Mouse (Mus musculus) cerebellum, adult 11-12 months (tissue): ENCODE measurements around the gene Itga4.

Experiments
- DNase-seq: peaks from one replicate; pipeline ENCODE4 v3.0.0; 2022

Gene Itga4

DNA sequence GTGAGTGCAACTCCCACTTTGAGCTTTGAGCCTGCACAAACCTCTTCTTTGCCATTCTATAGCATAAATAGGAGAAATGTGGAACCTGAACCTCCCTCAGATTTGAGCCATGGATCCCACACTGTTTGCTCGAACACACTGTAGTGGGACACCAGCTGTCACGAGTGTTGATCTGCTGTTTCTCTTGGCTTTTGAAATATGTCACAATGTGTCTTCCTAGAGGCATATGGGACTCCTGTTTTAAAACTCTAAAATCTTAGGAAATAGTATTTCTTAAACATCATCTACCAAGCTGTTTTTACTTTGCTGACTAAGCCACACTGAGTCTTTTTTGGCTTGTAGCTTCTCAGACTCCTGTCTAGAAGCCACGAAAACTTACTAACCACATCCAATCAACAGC lies 102.6 kb downstream of the Itga4 start:
- no peak for DNase-seq

DNA sequence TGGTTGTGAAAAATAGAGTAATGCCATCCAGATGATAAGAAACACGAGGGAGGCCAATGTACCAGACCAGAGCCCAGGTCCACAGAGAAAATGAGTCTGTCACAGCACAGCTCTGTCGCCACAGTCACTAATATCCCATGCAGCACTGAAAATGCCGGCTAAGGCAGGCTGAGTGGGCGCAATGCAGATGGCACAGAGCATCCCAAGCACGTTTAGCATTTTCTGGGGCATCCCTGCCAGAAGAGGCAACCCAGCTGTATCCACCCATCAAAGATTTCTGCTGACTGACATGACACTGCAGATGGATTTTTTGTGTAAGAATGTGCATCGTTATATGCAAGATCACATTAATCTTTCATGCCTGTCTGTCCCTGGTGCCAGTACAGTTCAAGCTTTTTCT lies 106.8 kb downstream of the Itga4 start:
- DNase-seq: no peak

DNA sequence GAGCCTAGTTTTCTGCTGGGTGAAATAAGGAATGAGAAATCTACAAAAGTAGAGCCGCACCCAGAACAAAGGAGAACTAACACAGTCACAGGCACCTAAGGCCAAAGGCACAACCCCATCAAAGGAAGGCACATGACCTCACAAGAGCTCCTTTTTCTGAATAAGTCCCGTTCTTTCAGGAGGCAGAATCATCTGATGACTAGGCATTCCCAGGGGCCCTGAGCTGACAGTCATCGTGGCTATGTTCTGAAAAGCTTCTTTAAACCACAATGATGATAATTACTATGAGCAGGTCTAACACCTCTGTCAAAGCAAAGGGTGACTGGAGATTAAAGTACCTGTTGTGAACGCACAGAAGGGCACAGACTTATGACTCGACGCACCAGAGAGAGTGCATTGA lies 108.7 kb downstream of the Itga4 start:
- no peak for DNase-seq

DNA sequence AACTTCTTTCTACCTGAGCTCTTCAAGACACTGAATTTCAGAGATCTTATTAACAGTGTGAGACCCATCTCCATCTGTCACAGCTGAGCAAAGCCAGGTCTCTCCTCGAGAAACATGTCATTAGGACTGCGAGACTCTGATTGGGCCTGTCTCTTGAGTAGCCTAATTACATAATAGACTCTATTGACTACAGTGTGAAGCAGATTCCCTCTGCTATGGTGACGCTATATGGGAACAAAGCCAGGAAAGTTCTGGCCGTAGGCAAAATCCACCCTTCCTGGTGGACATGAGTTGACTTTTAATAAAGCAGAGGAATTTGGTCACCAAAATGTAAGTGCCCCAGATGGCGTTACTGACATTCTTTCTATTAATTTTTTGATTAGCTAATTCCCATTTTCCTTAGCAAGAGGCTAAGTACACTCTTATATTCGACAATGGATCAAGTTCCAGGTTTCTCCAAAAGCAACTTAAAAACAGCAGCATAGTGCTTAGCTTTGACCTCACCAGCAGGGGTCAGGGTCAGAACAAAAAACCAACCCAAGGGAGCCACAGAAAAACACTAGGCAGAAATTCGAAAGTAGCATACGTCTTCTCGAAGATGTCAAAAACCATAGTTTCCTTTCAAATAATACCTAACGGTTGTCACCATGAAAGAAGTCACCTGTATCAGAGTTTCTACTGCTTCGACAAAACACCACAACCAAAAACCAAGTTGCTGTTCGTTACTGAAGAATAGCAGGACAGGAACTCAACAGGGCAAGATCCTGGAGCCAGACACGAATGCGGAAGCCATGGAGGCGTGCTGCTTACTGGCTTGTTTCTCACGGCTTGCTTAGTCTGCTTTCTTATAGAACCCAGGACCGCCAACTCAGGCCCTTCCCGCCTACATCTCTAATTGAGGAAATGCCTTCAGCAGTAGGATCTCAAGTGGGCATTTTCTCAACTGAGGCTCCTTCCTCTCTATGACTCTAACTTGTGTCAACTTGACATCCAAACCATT lies 112.5 kb downstream of the Itga4 start:
- DNase-seq: no peak

DNA sequence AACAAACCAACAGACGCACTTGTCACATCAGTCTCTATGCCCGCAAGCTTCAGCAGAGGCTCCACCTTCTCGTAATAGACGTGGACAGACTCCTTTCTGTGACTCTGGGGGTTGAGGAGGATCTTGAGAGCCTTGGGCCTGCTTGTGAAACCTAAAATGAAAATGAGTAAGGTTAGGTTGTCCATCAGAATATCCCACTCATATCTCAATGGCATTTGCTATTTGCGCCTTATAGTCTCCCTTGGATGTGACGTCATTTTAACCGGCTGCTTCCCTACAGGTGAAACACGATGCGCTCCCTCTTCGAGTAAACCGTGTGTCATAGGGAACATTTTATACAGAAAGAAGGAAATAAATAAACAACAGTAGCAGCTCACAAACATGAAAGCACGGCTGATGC lies 113.4 kb downstream of the Itga4 start:
- DNase-seq: no peak

DNA sequence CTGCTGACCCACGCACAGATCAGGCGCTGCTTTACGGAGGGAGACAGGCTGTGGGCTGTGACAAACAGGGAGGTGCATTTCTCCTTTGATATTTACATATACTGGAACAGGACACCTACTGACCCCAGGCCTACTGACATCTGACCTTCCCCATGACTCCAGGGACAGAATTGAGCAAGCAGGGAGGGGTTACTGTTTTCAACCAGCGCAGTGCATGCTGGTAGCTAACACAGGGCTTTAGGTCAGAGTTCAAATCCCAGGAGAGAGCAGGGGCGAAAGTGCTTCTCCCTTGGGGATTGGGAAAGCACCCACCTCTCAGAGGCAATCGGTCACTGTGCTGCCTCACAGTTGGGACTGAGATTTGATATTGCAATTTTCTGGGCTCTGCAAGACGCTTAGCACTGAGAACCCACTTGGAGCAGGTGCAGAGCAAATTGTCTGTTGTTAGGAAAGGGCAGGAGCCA lies 113.9 kb downstream of the Itga4 start:
- DNase-seq: no peak

DNA sequence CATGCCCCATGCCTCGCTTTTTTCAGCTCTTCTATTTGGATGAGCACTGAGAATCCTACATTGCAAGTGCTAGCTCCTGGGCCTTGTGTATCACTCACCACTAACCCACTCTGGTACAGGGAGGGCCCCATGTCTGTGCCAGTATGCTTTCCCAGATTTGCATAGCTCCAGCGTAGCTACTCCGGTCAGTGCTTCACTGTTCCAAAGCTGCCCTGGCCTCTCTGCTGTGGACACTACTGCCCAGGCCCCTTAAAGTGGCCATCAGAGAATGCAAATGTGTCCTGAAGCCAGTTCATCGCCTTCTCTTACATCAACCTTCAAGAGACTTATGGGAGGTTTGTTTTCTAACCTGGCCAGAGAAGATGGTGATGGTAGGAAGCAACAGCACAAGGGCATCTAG lies 114.7 kb downstream of the Itga4 start:
- no peak for DNase-seq

DNA sequence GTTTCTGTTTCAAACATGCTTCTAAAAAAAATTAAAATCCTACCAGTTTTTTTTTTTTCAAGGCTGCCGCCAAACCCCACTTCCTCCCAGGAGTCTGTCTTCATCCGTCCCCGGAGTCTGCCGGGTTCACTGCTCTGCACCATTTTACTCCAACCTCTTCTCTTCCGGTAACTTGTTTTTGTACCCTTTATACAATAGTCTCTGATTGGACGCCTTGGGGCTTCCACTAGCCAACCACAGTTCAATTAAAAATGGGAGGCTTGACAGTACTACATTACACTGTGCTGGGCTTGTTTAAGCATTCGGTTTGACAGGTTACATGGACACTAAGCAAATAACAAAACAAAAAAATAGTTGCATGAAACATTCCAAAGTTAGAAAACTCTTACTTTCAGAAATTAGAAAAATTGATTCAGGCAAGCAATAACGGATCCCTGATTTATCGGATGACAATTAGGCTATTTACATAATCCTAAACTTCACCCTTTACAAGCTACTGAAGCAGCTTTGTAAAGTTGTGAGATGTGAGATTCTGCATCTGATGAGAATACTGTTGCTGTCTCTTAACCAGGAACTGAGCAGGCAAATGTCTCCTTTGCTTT lies 115.6 kb downstream of the Itga4 start:
- no peak for DNase-seq

DNA sequence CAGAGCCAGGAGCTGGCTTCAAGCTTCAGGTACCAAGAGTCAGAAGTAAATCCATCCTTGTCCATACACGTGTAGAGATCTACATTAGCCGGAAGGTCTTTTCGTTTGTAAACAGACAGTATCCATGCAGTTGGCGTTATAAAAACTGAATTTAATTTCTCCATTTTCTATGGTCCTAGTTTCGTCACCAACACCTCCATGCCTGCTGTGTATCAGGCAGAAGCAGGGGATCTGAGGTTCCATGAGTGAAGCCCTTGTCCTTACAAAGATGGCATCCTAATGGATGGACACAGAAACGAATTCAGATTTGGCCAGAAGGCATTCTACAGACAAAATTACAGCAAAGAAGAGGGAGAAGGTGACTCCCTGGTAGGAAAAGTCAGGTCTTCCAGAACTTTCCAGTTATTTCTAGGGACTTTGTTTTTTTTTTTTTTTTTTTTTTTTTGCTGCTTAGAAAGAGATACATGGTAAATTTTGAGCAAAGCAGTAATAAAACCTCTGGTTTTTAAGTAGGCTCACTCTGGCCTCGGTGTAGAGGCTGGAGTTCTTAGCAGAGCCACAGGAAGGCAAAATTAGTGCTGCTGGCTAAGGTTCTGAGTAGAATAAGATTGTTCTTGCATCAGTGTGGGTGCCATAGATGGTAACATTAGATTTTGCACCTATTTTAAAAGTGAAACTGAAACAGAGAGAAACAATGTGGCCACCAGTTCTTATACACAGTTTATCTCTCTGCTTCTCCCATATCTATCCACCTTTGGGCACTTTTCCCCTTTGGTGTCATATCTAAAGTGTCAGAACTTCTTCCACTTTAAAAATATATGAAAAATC lies 116.3 kb downstream of the Itga4 start:
- no peak for DNase-seq

DNA sequence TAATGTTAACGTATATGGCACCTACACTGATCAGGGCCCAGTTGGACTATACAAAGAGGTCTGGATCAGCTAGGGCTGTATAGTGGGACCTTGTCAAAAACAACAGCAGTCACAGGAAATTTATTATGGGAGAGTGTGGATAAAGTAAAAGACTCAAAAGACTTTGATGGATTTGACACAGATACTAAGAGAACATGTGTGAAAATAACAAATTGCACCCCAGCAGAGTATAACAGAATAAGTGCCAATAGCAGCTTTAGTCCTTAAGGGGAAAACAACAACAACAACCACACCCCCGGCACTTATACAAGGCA lies 116.9 kb downstream of the Itga4 start:
- no peak for DNase-seq

DNA sequence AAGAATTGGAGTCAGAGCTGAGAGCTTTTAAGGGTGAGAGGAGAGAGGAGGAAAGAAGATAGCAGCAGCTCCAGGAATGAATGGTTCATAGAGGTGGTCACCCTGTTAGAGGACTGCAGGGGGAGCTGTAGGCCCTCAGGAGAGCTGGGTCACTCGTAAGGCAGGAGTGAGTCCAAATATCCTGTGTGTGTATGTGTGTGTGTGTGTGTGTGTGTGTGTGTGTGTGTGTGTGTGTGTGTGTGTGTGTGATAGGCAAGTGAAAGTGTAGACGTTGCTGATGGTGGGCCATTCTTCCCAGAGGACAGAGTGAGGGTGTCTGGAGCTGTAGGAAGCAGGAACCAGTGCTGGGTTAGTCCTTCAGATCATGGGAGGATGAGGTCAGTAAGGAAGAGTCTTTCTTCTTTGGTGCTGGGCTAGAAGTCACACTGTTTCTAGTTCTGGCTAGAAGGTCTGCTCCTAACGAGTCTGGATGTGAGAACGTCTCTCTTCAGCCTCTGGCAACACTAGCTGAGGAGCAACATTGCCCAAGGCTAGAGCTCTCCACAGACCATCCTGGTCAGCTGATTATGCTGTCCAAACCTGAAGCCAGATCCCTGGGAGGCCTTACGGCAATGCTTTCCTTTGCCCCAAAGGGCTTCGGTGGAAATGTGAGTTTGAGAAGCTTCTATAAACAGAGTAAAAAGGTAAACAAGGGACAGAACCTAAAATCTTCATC lies 117.4 kb downstream of the Itga4 start:
- peak; percentile 80 for DNase-seq

DNA sequence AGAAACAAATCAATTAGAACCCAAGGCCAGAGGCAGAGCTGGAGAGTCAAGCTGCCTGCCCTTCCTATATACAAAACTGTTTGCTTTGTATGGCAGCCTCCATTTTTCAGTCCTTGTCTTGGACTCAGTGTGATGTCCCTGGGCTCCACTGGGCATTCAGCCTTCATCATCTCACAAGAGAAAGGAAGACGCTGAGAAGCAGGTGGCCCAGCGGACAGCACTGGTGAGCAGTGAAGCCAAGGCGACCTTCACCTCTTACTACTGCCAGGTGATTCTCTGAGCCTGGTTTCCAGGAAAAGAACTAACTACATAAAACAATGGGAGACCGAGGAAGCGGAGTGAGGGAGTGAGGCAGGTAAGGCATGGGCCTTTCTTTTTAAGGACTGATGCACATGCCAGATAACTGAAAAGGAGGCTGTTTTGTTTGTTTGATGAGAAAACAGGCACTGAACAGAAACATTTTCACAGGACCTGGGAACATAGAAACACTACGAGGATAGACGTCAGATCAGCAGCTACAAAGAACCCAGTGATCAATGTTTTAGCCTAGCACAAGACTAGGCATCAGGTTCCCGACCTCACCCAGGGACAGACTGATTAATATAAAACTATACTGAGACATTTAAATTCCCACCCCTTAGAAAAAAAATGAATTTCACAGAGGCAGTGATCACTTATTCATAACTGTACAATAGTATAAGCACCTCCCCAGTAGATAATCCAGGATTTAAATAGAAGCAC lies 123.3 kb downstream of the Itga4 start:
- DNase-seq: peak; percentile 73

DNA sequence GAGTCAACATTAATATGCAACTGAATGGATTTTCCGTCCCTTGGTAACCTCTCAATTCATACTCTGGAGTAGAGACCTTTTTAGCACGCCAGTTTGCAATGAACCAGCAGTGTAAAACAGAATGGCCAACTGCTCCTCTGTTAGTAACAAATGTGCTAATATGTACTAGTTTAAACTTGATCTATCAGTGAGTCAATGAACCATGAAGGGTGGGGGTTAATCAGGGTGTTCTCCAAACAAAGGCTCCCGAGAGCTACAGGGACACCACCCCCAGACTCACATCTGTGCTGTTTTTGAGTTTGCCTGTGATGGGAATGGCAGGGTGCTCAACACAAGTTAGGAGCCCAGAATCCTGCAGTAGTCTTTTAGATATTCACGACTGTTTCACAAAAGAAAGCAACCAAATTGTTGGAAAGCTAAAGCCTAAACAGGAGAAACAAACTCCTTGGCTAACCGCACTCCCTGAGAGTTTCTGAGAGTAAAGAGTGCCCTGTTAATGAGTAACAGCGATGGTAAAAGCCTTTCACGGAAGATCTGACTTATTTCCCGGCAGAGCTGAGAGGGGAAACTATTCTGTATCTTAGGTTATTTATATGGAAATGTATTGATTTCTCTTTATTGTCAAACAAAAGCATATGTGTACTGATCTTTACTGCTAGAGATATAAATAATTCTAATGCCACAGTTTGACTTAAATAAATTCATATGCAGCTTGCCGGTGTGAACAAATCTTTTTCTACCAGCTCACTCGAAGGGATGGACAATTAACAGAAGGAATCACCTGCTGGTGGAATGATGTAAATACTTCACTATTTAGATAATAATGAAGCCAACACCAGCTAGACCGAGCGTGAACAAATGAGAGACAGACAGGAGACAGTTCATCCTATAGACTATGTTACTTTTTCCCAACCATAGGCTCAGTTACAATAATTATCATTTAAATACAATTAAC lies 124.1 kb downstream of the Itga4 start:
- DNase-seq: no peak
